Mouse (Mus musculus) hindbrain, embryonic 11.5 days (tissue): ENCODE measurements around the gene Rnf152. TPM values are rescaled to one million over a fixed set of nuclear protein-coding genes. Genes with fewer than 3 reads are reported as not detected.

Experiments used
- ATAC-seq: fragments of 200-750 bp; cut with Nextera tagmentation; 2 replicates; pipeline ENCODE4 v1.8.0; 2017; ENCODE audit warnings: mild to moderate bottlenecking, moderate TSS enrichment, moderate library complexity; ENCODE audit not compliant: low FRiP score
- DNase-seq: peaks from one replicate; pipeline ENCODE4 v3.0.0-alpha.2; 2015; ENCODE audit warnings: low spot score
- H3K27ac ChIP-seq: fragments of 300-500 bp; sonication (generic); 2 replicates; pipeline ENCODE4 v1.5.1; 2014; ENCODE audit warnings: mild to moderate bottlenecking, low read depth, low read length
- H3K27me3 ChIP-seq: fragments of 300-500 bp; sonication (generic); 2 replicates; pipeline ENCODE4 v1.6.1; 2014; ENCODE audit warnings: mild to moderate bottlenecking, low read length, moderate library complexity, mixed read lengths; ENCODE audit not compliant: control insufficient read depth, insufficient read depth
- H3K36me3 ChIP-seq: fragments of 300-500 bp; sonication (generic); 2 replicates; pipeline ENCODE4 v1.6.1; 2014; ENCODE audit warnings: mild to moderate bottlenecking, low read length, moderate library complexity, mixed read lengths; ENCODE audit not compliant: control insufficient read depth, insufficient read depth
- H3K4me1 ChIP-seq: fragments of 300-500 bp; sonication (generic); replicated peaks from 2 replicates; pipeline ENCODE4 v1.6.1; 2014; ENCODE audit warnings: low read length, mixed read lengths; ENCODE audit not compliant: control insufficient read depth, insufficient read depth
- H3K4me2 ChIP-seq: fragments of 300-500 bp; sonication (generic); replicated peaks from 2 replicates; pipeline ENCODE4 v1.6.1; 2014; ENCODE audit warnings: mild to moderate bottlenecking, low read depth, low read length
- H3K4me3 ChIP-seq: fragments of 300-500 bp; sonication (generic); 2 replicates; pipeline ENCODE4 v1.5.1; 2014; ENCODE audit warnings: low read depth, low read length
- H3K9ac ChIP-seq: fragments of 300-500 bp; sonication (generic); 2 replicates; pipeline ENCODE4 v1.6.1; 2014; ENCODE audit warnings: low read depth, low read length
- H3K9me3 ChIP-seq: fragments of 300-500 bp; sonication (generic); 2 replicates; pipeline ENCODE4 v1.6.1; 2016; ENCODE audit warnings: low read length; ENCODE audit not compliant: control insufficient read depth
- WGBS: fragments of 180-500 bp; shearing (Covaris S2); extraction: QIAGEN DNeasy Blood & Tissue Kit; methylation state at CpG from one replicate; pipeline ENCODE4 v1.1.7; 2014; 5-methylcytosine and 5-hydroxymethylcytosine counted together
- polyA plus RNA-seq: library from polyadenylated mRNA; unstranded; fragments of >200 nt; fragmentation: Nextera tagmentation; extraction: Ambion mirVana; gene quantifications from 2 replicates; pipeline ENCODE4 v1.2.1, GENCODE M21; 2014

Rnf152 gene
- polyA plus RNA-seq, 1 experiment from 2014 or later = 2.5 TPM

- no peaks in the 10 kb centered on the region for H3K4me1 ChIP-seq
- no peak overlapping the region for H3K4me2 ChIP-seq
- H3K9ac ChIP-seq = no peak overlapping the region
- H3K4me3 ChIP-seq = no peak overlapping the region
- 82% methylated on average over 3 of the region's 3 CpGs for WGBS
- no peaks in the 10 kb centered on the region for H3K9me3 ChIP-seq
- no peaks in the 10 kb centered on the region for H3K36me3 ChIP-seq
- no peak for ATAC-seq
- no peak overlapping the region for H3K27ac ChIP-seq
- no peaks in the 10 kb centered on the region for H3K27me3 ChIP-seq
- no peak for DNase-seq
These were observed 93.1 kb downstream of the Rnf152 start for GRCm38 (mm10) chr1:105263283-105264033.

GRCm38 (mm10) chr1:105260200-105260599 lies 96.3 kb downstream of the Rnf152 start:
- Histone ChIP-seq H3K4me2 (no peak overlapping the region), H3K4me1 (no peaks in the 10 kb centered on the region), H3K9me3 (no peaks in the 10 kb centered on the region), H3K27ac (no peak overlapping the region), H3K36me3 (no peaks in the 10 kb centered on the region), H3K4me3 (no peak overlapping the region), H3K27me3 (no peaks in the 10 kb centered on the region), H3K9ac (no peak overlapping the region)
- no peak for ATAC-seq
- WGBS = 74% methylated on average over 5 of the region's 5 CpGs
- DNase-seq = no peak

GRCm38 (mm10) chr1:105257199-105257598 lies 99.3 kb downstream of the Rnf152 start:
- DNase-seq (no peak), ATAC-seq (no peak)
- Histone ChIP-seq H3K4me2 (no peak overlapping the region), H3K36me3 (no peaks in the 10 kb centered on the region), H3K4me3 (no peak overlapping the region), H3K27me3 (no peaks in the 10 kb centered on the region), H3K4me1 (no peaks in the 10 kb centered on the region), H3K9me3 (no peaks in the 10 kb centered on the region), H3K9ac (no peak overlapping the region), H3K27ac (no peak overlapping the region)
- WGBS = 83% methylated on average over 3 of the region's 3 CpGs

- Histone ChIP-seq H3K36me3 (no peaks in the 10 kb centered on the region), H3K4me1 (no peaks in the 10 kb centered on the region), H3K9ac (no peak overlapping the region), H3K27ac (no peak overlapping the region), H3K4me3 (no peak overlapping the region), H3K27me3 (no peaks in the 10 kb centered on the region), H3K9me3 (no peaks in the 10 kb centered on the region), H3K4me2 (no peak overlapping the region)
- WGBS = 96% methylated on average over 3 of the region's 3 CpGs
- ATAC-seq (no peak), DNase-seq (no peak)
These were observed 107.3 kb downstream of the Rnf152 start for GRCm38 (mm10) chr1:105249190-105249589.

GRCm38 (mm10) chr1:105246651-105247050 lies 109.9 kb downstream of the Rnf152 start:
- Histone ChIP-seq H3K9ac (no peak overlapping the region), H3K27me3 (no peaks in the 10 kb centered on the region), H3K27ac (no peak overlapping the region), H3K4me1 (no peaks in the 10 kb centered on the region), H3K9me3 (no peaks in the 10 kb centered on the region), H3K4me3 (no peak overlapping the region), H3K36me3 (no peaks in the 10 kb centered on the region), H3K4me2 (no peak overlapping the region)
- DNase-seq (no peak), ATAC-seq (no peak)
- 62% methylated on average over 2 of the region's 2 CpGs for WGBS

- ATAC-seq (peak; percentile 37; the same call in 1 of the 2 replicates), DNase-seq (no peak)
- Histone ChIP-seq H3K27ac (no peak overlapping the region), H3K4me1 (no peaks in the 10 kb centered on the region), H3K27me3 (no peaks in the 10 kb centered on the region), H3K4me2 (no peak overlapping the region), H3K36me3 (no peaks in the 10 kb centered on the region), H3K9me3 (no peaks in the 10 kb centered on the region), H3K9ac (no peak overlapping the region), H3K4me3 (no peak overlapping the region)
- WGBS = 38% methylated on average over 3 of the region's 3 CpGs
These were observed 110.4 kb downstream of the Rnf152 start for GRCm38 (mm10) chr1:105246075-105246574.

GRCm38 (mm10) chr1:105243359-105244142 lies 113.0 kb downstream of the Rnf152 start:
- no peak for ATAC-seq
- H3K36me3 ChIP-seq = no peaks in the 10 kb centered on the region
- H3K27me3 ChIP-seq = no peaks in the 10 kb centered on the region
- DNase-seq = no peak
- H3K27ac ChIP-seq = no peak overlapping the region
- H3K4me2 ChIP-seq = no peak overlapping the region
- no peaks in the 10 kb centered on the region for H3K4me1 ChIP-seq
- no peaks in the 10 kb centered on the region for H3K9me3 ChIP-seq
- 83% methylated on average over 6 of the region's 6 CpGs for WGBS
- H3K9ac ChIP-seq = no peak overlapping the region
- no peak overlapping the region for H3K4me3 ChIP-seq

- DNase-seq = no peak
- no peaks in the 10 kb centered on the region for H3K36me3 ChIP-seq
- no peaks in the 10 kb centered on the region for H3K27me3 ChIP-seq
- no peak for ATAC-seq
- no peak overlapping the region for H3K9ac ChIP-seq
- H3K4me1 ChIP-seq = no peaks in the 10 kb centered on the region
- H3K4me3 ChIP-seq = no peak overlapping the region
- H3K9me3 ChIP-seq = no peaks in the 10 kb centered on the region
- no peak overlapping the region for H3K27ac ChIP-seq
- H3K4me2 ChIP-seq = no peak overlapping the region
These were observed 116.3 kb downstream of the Rnf152 start for GRCm38 (mm10) chr1:105240185-105240584.
